Mouse (Mus musculus) spleen, postnatal 0 days (tissue): Measurements from ENCODE around the gene Dcdc2c. TPM values are rescaled to one million over a fixed set of nuclear protein-coding genes. Genes with fewer than 3 reads are reported as not detected.

ENCODE experiments used
- polyA plus RNA-seq: library from polyadenylated mRNA; unstranded; fragments of >200 nt; fragmentation: Nextera tagmentation; extraction: Ambion mirVana; gene quantifications from 2 replicates; pipeline ENCODE4 v1.2.1, GENCODE M21; 2015

The Dcdc2c gene
- 0.08 and 0.17 TPM in 2 replicates for polyA plus RNA-seq

GRCm38 (mm10) chr12:28552299-28552698, at the start of gene Dcdc2c:
Gene Dcdc2c (minus strand): TSS chr12:28552399.

GRCm38 (mm10) chr12:28582423-28582822, 30.2 kb upstream of the Dcdc2c start, which contains the start of gene Allc:
Gene Allc (minus strand): TSS chr12:28582523.

Other genes starting within 250 kb of the Dcdc2c start
- gene Allc, start 30.1 kb upstream of the Dcdc2c start, polyA plus RNA-seq, result not detected in 2 replicates
- 0.69 and 1.1 TPM in 2 replicates for gene Colec11, start 71.0 kb upstream of the Dcdc2c start, polyA plus RNA-seq
- gene Rps7, start 83.6 kb upstream of the Dcdc2c start, polyA plus RNA-seq, result 715 and 717 TPM in 2 replicates
- 17.2 and 18.6 TPM in 2 replicates for gene Rnaseh1, start 97.2 kb upstream of the Dcdc2c start, polyA plus RNA-seq
- gene Adi1, start 122.8 kb upstream of the Dcdc2c start, polyA plus RNA-seq, result 35.5 and 36.7 TPM in 2 replicates
- 19.3 and 20.0 TPM in 2 replicates for gene Trappc12, start 198.1 kb upstream of the Dcdc2c start, polyA plus RNA-seq
- 30.4 and 34.4 TPM in 2 replicates for gene Eipr1, start 199.4 kb upstream of the Dcdc2c start, polyA plus RNA-seq